Mouse (Mus musculus) olfactory bulb, adult 2 months (tissue): ENCODE measurements around the gene Hes2.

ENCODE experiments used
- CTCF ChIP-seq: fragments of 200-500 bp; IDR thresholded peaks from 2 replicates; pipeline ENCODE4 v1.5.1; 2012; ENCODE audit warnings: low read depth, mild to moderate bottlenecking, low read length, moderate library complexity; ENCODE audit not compliant: insufficient read depth
- POLR2A ChIP-seq: fragments of 200-500 bp; IDR thresholded peaks from 2 replicates; pipeline ENCODE4 v1.6.1; 2012; ENCODE audit warnings: mild to moderate bottlenecking, low read depth, low read length, moderate library complexity; ENCODE audit not compliant: insufficient read depth

GRCm38 (mm10) chr4:152109509-152109908 lies 49.2 kb upstream of the Hes2 start:
- TF ChIP-seq POLR2A (no peak), CTCF (no peak)
